Mouse (Mus musculus) brain, embryonic 14.5 days (tissue): ENCODE measurements around the gene I830077J02Rik. TPM values are rescaled to one million over a fixed set of nuclear protein-coding genes. Genes with fewer than 3 reads are reported as not detected.

Experiments used
- DNase-seq: peaks from one replicate; pipeline ENCODE4 v3.0.0-alpha.2; 2011; ENCODE audit warnings: low read depth
- CTCF ChIP-seq: fragments of 200-500 bp; IDR thresholded peaks from 2 replicates; pipeline ENCODE4 v1.5.1; 2012; ENCODE audit warnings: inconsistent platforms, mild to moderate bottlenecking, moderate library complexity, borderline replicate concordance; ENCODE audit not compliant: insufficient read depth, insufficient read length; ENCODE audit errors: extremely low read depth
- POLR2A ChIP-seq: fragments of 200-500 bp; IDR thresholded peaks from 2 replicates; pipeline ENCODE4 v1.6.1; 2012; ENCODE audit warnings: mild to moderate bottlenecking, inconsistent platforms, borderline replicate concordance; ENCODE audit not compliant: poor library complexity, insufficient read depth, insufficient read length, severe bottlenecking; ENCODE audit errors: extremely low read depth
- polyA plus RNA-seq: library from polyadenylated mRNA; depleted of rRNA; stranded (reverse); fragments of >200 nt; gene quantifications from 2 replicates; pipeline ENCODE4 v1.2.3, GENCODE M21; 2012; rRNA removed

I830077J02Rik gene
- polyA plus RNA-seq, 1 experiment = 0.68 TPM

DNA sequence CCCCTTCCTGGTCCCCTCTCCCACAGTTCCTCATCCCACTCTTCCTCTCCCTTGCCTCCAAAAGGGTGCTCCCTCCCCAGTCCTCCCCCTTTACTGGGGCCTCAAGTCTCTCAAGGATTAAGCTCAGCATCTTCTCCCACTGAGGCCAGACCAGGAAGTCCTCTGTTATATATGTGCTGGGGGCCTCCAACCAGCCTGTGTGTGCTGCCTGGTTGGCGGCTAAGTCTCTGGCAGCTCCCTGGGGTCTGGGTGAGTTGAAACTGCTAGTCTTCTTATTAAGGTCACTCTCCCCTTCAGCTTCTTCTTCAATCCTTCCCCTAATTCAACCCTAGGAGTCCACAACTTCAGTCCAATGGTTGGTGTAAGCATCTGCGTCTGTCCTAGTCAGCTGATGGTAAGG, 49.4 kb downstream of the I830077J02Rik start:
- DNase-seq = no peak
- TF ChIP-seq POLR2A = no peak
- no peak for TF ChIP-seq CTCF

DNA sequence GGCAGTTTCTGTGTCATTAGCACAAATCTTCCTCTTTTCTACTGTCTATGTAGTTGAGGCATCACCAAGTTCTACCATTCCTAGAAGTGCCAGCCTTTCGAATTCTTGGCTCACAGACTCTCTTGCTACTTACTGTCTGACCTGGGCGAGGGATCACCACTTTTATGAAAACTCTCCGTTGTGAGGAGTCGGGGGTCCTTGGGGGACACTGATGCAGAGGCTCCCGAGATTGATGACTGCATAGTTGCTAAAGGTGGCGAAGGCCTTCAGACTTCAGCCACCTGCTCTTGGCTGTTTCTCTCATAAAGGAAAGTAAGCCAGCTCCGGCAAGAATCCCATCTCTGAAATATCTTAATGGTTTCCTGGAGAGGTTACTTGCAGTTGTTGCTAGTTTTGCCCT, 50.4 kb downstream of the I830077J02Rik start:
- TF ChIP-seq CTCF = no peak
- DNase-seq = no peak

DNA sequence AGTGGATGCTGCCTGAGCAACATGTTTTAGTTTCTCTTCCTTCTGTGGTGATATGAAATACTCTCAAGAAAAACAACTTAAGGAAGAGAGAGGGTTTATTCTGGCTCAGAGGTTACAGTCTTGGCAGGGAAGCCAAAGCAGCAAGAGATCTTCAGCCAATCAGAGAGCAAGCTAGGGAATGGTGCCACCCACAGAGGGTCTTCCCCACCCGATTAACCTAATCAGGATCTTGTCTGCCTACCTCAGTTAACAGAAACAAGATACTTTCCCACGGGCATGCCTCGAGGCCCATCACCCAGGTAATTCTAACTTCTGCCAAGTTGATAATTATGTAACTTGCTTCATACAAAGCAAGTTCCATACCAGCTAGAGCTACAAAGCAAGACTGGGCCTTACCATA, 52.0 kb downstream of the I830077J02Rik start:
- TF ChIP-seq CTCF (no peak), POLR2A (no peak)
- no peak for DNase-seq

DNA sequence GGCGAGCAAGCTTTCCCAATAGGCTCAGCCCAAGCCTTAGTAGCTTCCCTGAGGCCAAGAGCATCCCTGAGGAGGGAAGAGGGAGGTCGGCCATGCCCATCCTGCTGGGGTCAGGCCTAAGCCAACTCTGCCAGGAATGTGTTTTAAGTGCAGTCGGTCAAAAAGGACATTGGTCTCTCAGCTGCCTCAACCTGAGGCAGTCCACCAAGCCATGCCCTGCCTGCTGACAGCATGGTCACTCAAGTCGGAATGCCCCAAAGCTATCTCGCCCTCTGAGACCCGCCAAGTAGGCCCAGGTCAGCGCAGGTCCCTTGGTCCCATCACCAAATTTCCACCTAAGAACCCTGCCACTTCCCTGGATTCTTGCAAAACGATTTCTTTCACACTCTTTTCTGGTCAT, 53.7 kb downstream of the I830077J02Rik start:
- TF ChIP-seq CTCF = no peak
- TF ChIP-seq POLR2A = no peak
- DNase-seq = no peak

DNA sequence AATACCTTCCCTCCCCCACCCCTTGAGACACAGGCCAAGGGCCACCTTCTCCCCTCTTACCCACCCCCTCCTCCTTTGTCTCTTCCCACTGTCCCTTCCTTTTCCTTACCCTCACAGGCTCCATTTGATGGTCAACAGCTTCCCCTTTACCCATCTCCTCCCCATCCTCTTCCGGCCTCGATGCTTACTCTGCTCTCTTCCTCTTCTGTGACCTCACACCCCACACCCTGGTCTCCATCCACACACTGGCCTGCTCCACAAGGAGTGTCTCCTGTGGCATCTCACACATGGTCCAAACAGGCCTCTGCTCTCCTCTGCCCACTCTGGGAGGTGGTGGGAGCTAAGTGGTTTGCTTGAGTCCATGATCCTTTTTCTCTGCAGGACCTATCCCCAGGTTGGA, 54.5 kb downstream of the I830077J02Rik start:
- TF ChIP-seq POLR2A = no peak
- no peak for TF ChIP-seq CTCF

DNA sequence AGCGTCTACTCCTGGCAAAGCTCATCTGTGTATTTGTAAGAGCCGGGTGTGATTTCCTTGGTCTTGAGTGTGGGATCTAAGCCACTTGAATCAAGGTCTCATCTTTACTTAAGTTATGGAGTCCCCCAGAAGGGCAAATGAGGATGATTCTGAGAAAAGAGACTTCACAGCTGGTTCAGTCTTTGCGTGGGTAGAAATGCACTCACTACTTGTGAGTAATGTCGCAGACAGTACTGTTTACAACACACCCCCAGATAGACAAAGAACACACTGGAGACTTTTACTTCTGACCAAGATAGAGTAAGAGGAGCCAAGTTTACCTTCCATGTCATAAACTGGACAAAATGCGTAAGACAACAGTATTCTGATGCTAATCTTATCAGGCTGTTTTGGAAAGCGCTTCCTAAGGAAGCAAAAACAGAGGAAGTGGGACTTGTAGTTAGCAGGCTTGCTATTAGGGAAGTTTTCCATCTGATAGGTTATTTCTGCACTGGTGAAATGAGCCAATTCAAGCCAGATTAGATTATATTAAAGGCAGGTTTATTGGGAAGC, 55.1 kb downstream of the I830077J02Rik start:
- TF ChIP-seq POLR2A (no peak), CTCF (no peak)
- DNase-seq = no peak

More for the DNA sequence above, 54.5 kb downstream of the I830077J02Rik start:
- no peak for DNase-seq

DNA sequence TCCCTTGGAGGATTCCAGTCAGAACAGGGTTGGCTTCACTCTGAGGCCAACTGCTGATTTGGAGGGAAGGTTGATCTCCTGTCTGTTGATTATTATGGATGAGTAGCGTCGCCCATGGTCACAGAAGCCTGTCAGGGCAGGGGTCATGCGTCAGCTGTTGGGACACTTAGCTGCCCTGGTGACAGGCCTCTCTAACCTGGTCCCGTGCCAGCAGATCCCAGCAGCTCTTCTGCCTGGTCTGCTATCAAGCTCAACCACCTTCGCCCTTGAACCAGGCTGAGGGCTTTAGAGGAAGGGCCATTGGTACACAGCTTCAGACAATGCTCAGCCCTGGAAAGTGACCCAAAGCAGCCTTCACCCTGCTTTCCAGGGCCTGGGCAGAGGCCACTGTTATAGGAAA, 56.4 kb downstream of the I830077J02Rik start:
- TF ChIP-seq POLR2A (no peak), CTCF (no peak)
- DNase-seq = no peak

Other genes with a start within 250 kb of the I830077J02Rik start
- gene Ddx20, start 245.1 kb downstream of the I830077J02Rik start, polyA plus RNA-seq = 19.5 and 19.9 TPM in 2 replicates
- 3.6 and 7.4 TPM in 2 replicates for gene Inka2, start 228.1 kb downstream of the I830077J02Rik start, polyA plus RNA-seq
- 29.6 and 32.7 TPM in 2 replicates for gene Rap1a, start 131.3 kb downstream of the I830077J02Rik start, polyA plus RNA-seq
- gene Adora3, start 61.8 kb downstream of the I830077J02Rik start, polyA plus RNA-seq = 0.16 and 0.25 TPM in 2 replicates
- 0.11 TPM in 2 replicates for gene Tmigd3, start 61.8 kb downstream of the I830077J02Rik start, polyA plus RNA-seq
- 61.6 and 79.6 TPM in 2 replicates for gene Wdr77, start 26.7 kb upstream of the I830077J02Rik start, polyA plus RNA-seq
- 237 and 266 TPM in 2 replicates for gene Atp5f1, start 27.4 kb upstream of the I830077J02Rik start, polyA plus RNA-seq
- 11.6 and 13.6 TPM in 2 replicates for gene Ovgp1, start 41.0 kb upstream of the I830077J02Rik start, polyA plus RNA-seq
- gene Pifo, start 82.0 kb upstream of the I830077J02Rik start, polyA plus RNA-seq = 4.0 and 4.6 TPM in 2 replicates
- not detected in 2 replicates for gene Chil5, start 100.2 kb upstream of the I830077J02Rik start, polyA plus RNA-seq
- 1.5 and 1.6 TPM in 2 replicates for gene Chia1, start 180.6 kb upstream of the I830077J02Rik start, polyA plus RNA-seq
- 0.05 TPM in 1 of 2 replicates, not detected in the other for gene Chil3, start 234.9 kb upstream of the I830077J02Rik start, polyA plus RNA-seq